Mouse (Mus musculus): Measurements from ENCODE around the gene Eno4. TPM values are rescaled to one million over a fixed set of nuclear protein-coding genes. Genes with fewer than 3 reads are reported as not detected.

Eno4 gene
- total and polyA plus RNA-seq, 2 experiments from 2014 or later, result 0.15 TPM; not detected in 1

GRCm38 (mm10) chr19:58906685-58907084 is 36.5 kb upstream of the Eno4 start:
- no peaks in the 10 kb centered on the region for H3K4me1 ChIP-seq (ENCODE audit: control insufficient read depth, insufficient read depth)

DNA sequence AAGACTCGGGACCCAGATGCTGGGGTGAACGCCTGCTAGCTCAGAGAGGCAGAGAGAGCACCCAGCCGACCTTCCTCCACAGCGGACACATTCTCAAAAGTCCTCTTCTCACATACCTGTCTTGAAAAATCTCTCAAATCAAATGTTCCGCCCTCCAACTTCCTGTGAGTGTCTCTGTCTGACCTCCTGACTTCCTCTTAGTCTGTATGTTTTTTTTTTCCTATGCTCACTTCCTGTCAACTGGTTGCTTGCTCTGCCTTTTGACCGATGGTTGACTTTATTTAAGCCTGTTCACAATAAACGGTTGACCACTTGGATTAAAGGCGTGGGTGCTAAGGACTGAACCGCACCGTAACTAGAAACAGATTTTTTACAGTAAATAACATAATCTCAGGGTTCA is 35.2 kb upstream of the Eno4 start:
- no peak overlapping the region for H3K4me2 ChIP-seq (ENCODE audit: low read depth, low read length)
- no peaks in the 10 kb centered on the region for H3K9me3 ChIP-seq (replicated peaks; ENCODE audit: control insufficient read depth, low read length)
- ATAC-seq (ENCODE audit: insufficient read depth, low read depth) (no peak), DNase-seq (ENCODE audit: low spot score) (no peak)
- no peak overlapping the region for H3K9ac ChIP-seq (replicated peaks; ENCODE audit: low read depth, low read length)
- no peak overlapping the region for H3K27ac ChIP-seq (ENCODE audit: low read depth)
- H3K36me3 ChIP-seq (replicated peaks; ENCODE audit: control insufficient read depth, insufficient read depth, low read length), result no peaks in the 10 kb centered on the region
- TF ChIP-seq CTCF (IDR thresholded peaks at IDR 0.05; ENCODE audit: low read depth) (no peak), EP300 (IDR thresholded peaks at IDR 0.05; ENCODE audit: low read depth) (no peak)
- H3K4me3 ChIP-seq (ENCODE audit: low read depth, low read length), result no peak overlapping the region
- 63% methylated on average over 10 of the region's 10 CpGs for WGBS
- H3K4me1 ChIP-seq (ENCODE audit: control insufficient read depth, insufficient read depth), result no peaks in the 10 kb centered on the region
- H3K27me3 ChIP-seq (ENCODE audit: control insufficient read depth, insufficient read depth, low read length), result 0 out of 2 replicates have a peak, but pooled peaks cover 3% of the 10 kb centered on the region

More at GRCm38 (mm10) chr19:58906685-58907084, 36.5 kb upstream of the Eno4 start:
- ATAC-seq (ENCODE audit: insufficient read depth, low read depth) (no peak), DNase-seq (ENCODE audit: low spot score) (no peak)
- 0 out of 2 replicates have a peak, but pooled peaks cover 3% of the 10 kb centered on the region for H3K27me3 ChIP-seq (ENCODE audit: control insufficient read depth, insufficient read depth, low read length)
- H3K9ac ChIP-seq (replicated peaks; ENCODE audit: low read depth, low read length), result no peak overlapping the region
- no peaks in the 10 kb centered on the region for H3K9me3 ChIP-seq (replicated peaks; ENCODE audit: control insufficient read depth, low read length)
- no peak overlapping the region for H3K4me2 ChIP-seq (ENCODE audit: low read depth, low read length)
- WGBS, result 54% methylated on average over 9 of the region's 9 CpGs
- H3K36me3 ChIP-seq (replicated peaks; ENCODE audit: control insufficient read depth, insufficient read depth, low read length), result no peaks in the 10 kb centered on the region
- H3K27ac ChIP-seq (ENCODE audit: low read depth), result no peak overlapping the region
- peak; percentile 20 for TF ChIP-seq CTCF (IDR thresholded peaks at IDR 0.05; ENCODE audit: low read depth)
- TF ChIP-seq EP300 (IDR thresholded peaks at IDR 0.05; ENCODE audit: low read depth), result no peak
- no peak overlapping the region for H3K4me3 ChIP-seq (ENCODE audit: low read depth, low read length)

GRCm38 (mm10) chr19:58910941-58911368 is 32.3 kb upstream of the Eno4 start:
- no peaks in the 10 kb centered on the region for H3K27me3 ChIP-seq (ENCODE audit: control insufficient read depth, insufficient read depth, low read length)
- H3K36me3 ChIP-seq (replicated peaks; ENCODE audit: control insufficient read depth, insufficient read depth, low read length), result no peaks in the 10 kb centered on the region
- no peak overlapping the region for H3K9ac ChIP-seq (replicated peaks; ENCODE audit: low read depth, low read length)
- H3K4me1 ChIP-seq (ENCODE audit: control insufficient read depth, insufficient read depth), result no peaks in the 10 kb centered on the region
- H3K9me3 ChIP-seq (replicated peaks; ENCODE audit: control insufficient read depth, low read length), result no peaks in the 10 kb centered on the region
- 1% methylated on average over 11 of the region's 11 CpGs for WGBS
- ATAC-seq (ENCODE audit: insufficient read depth, low read depth), result no peak; the same call in 1 of the 2 replicates
- H3K4me3 ChIP-seq (ENCODE audit: low read depth, low read length), result peak overlapping the region; percentile 37
- no peak for TF ChIP-seq EP300 (IDR thresholded peaks at IDR 0.05; ENCODE audit: low read depth)
- TF ChIP-seq CTCF (IDR thresholded peaks at IDR 0.05; ENCODE audit: low read depth), result 0 out of 2 replicates have a peak, but pooled peaks have one; percentile 11
- DNase-seq (ENCODE audit: low spot score), result no peak
- peak overlapping the region; percentile 61 for H3K4me2 ChIP-seq (ENCODE audit: low read depth, low read length)
- no peak overlapping the region for H3K27ac ChIP-seq (ENCODE audit: low read depth)

- 11% methylated on average over 9 of the region's 9 CpGs for WGBS
- peak; percentile 71 for TF ChIP-seq CTCF (IDR thresholded peaks at IDR 0.05; ENCODE audit: low read depth)
- TF ChIP-seq EP300 (IDR thresholded peaks at IDR 0.05; ENCODE audit: low read depth), result no peak
- Histone ChIP-seq H3K9me3 (replicated peaks; ENCODE audit: control insufficient read depth, low read length) (no peaks in the 10 kb centered on the region), H3K36me3 (replicated peaks; ENCODE audit: control insufficient read depth, insufficient read depth, low read length) (no peaks in the 10 kb centered on the region), H3K9ac (replicated peaks; ENCODE audit: low read depth, low read length) (no peak overlapping the region), H3K4me1 (ENCODE audit: control insufficient read depth, insufficient read depth) (no peaks in the 10 kb centered on the region), H3K4me2 (ENCODE audit: low read depth, low read length) (peak overlapping the region; percentile 61), H3K27ac (ENCODE audit: low read depth) (no peak overlapping the region), H3K27me3 (ENCODE audit: control insufficient read depth, insufficient read depth, low read length) (no peaks in the 10 kb centered on the region), H3K4me3 (ENCODE audit: low read depth, low read length) (peak overlapping the region; percentile 37)
- ATAC-seq (ENCODE audit: insufficient read depth, low read depth) (peak; percentile 41; the same call in 1 of the 2 replicates), DNase-seq (ENCODE audit: low spot score) (peak; percentile 61)
These were observed 31.8 kb upstream of the Eno4 start for GRCm38 (mm10) chr19:58911386-58911785.

DNA sequence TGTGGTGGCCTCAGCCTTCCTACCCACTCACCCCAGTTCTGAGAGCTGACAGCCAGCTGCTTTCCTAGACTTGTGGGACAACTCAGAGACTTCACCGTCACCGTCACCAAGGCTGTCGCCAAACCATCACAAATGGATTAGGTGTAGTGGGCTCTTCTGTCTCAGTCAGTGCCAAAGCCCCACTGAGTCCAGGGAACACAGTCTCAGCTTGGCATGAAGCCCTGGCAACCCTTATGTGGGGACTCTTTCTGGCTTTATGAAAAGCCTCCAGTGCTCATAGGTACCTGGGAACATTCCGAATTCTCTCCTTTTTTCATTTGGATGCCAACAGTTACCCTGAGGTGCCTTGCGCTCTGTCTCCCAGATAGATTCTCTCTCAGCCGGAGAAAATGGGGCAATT is 29.9 kb upstream of the Eno4 start:
- no peaks in the 10 kb centered on the region for H3K9me3 ChIP-seq (replicated peaks; ENCODE audit: control insufficient read depth, low read length)
- H3K27ac ChIP-seq (ENCODE audit: low read depth), result no peak overlapping the region
- WGBS, result 80% methylated on average over 6 of the region's 6 CpGs
- no peak for ATAC-seq (ENCODE audit: insufficient read depth, low read depth)
- no peaks in the 10 kb centered on the region for H3K4me1 ChIP-seq (ENCODE audit: control insufficient read depth, insufficient read depth)
- H3K27me3 ChIP-seq (ENCODE audit: control insufficient read depth, insufficient read depth, low read length), result peaks cover 10% of the 10 kb centered on the region
- no peak for DNase-seq (ENCODE audit: low spot score)
- no peak for TF ChIP-seq EP300 (IDR thresholded peaks at IDR 0.05; ENCODE audit: low read depth)
- no peak for TF ChIP-seq CTCF (IDR thresholded peaks at IDR 0.05; ENCODE audit: low read depth)
- no peak overlapping the region for H3K4me3 ChIP-seq (ENCODE audit: low read depth, low read length)
- H3K36me3 ChIP-seq (replicated peaks; ENCODE audit: control insufficient read depth, insufficient read depth, low read length), result no peaks in the 10 kb centered on the region
- H3K9ac ChIP-seq (replicated peaks; ENCODE audit: low read depth, low read length), result no peak overlapping the region
- H3K4me2 ChIP-seq (ENCODE audit: low read depth, low read length), result no peak overlapping the region

- Histone ChIP-seq H3K27me3 (ENCODE audit: control insufficient read depth, insufficient read depth, low read length) (peaks cover 16% of the 10 kb centered on the region), H3K27ac (ENCODE audit: low read depth) (no peak overlapping the region), H3K36me3 (replicated peaks; ENCODE audit: control insufficient read depth, insufficient read depth, low read length) (no peaks in the 10 kb centered on the region), H3K4me1 (ENCODE audit: control insufficient read depth, insufficient read depth) (0 out of 2 replicates have a peak, but pooled peaks cover 4% of the 10 kb centered on the region), H3K4me3 (ENCODE audit: low read depth, low read length) (peak overlapping the region; percentile 30), H3K4me2 (ENCODE audit: low read depth, low read length) (peak overlapping the region; percentile 58), H3K9ac (replicated peaks; ENCODE audit: low read depth, low read length) (no peak overlapping the region), H3K9me3 (replicated peaks; ENCODE audit: control insufficient read depth, low read length) (no peaks in the 10 kb centered on the region)
- ATAC-seq (ENCODE audit: insufficient read depth, low read depth) (no peak), DNase-seq (ENCODE audit: low spot score) (no peak)
- 3% methylated on average over 11 of the region's 11 CpGs for WGBS
- TF ChIP-seq CTCF (IDR thresholded peaks at IDR 0.05; ENCODE audit: low read depth), result 0 out of 2 replicates have a peak, but pooled peaks have one; percentile 26
- no peak for TF ChIP-seq EP300 (IDR thresholded peaks at IDR 0.05; ENCODE audit: low read depth)
These were observed 24.6 kb upstream of the Eno4 start for GRCm38 (mm10) chr19:58918597-58918996.
